Mouse (Mus musculus) heart, postnatal 25 days (tissue): ENCODE data around the gene Dnm1. TPM values are rescaled to one million over a fixed set of nuclear protein-coding genes. Genes with fewer than 3 reads are reported as not detected.

Experiments
- DNase-seq: peaks from one replicate; pipeline ENCODE4 v3.0.0; 2022; ENCODE audit warnings: low spot score
- intact Hi-C: fragments of 180-260 bp; cut with DNase I; formaldehyde crosslinking; loops from one replicate; pipeline ENCODE4 v1.15.1; 2025
- microRNA-seq: library from miRNA; unstranded; fragments of <30 nt; microRNA quantifications from one replicate; pipeline ENCODE4 v1.2.0, GENCODE M21; 2022
- total RNA-seq, 2 experiments: library from RNA; stranded (reverse); gene quantifications; 2 replicates each; pipeline ENCODE4 v1.2.3; 2021

Gene Dnm1
- total RNA-seq, 2 experiments from 2014 or later: 5.0 to 5.2 TPM

GRCm38 (mm10) chr2:32294348-32294747, 58.8 kb downstream of the Dnm1 start:
- DNase-seq: peak; percentile 37
- intact Hi-C loops: no loop called here

GRCm38 (mm10) chr2:32289578-32289977, 63.6 kb downstream of the Dnm1 start:
- intact Hi-C loops: no loop called here
- DNase-seq: no peak

- intact Hi-C loops: no loop called here
- no peak for DNase-seq
Observed at GRCm38 (mm10) chr2:32288371-32288931, 64.7 kb downstream of the Dnm1 start.

- peak; percentile 94 for DNase-seq
- intact Hi-C loops: no loop called here
Observed at GRCm38 (mm10) chr2:32287923-32288367, 65.2 kb downstream of the Dnm1 start, which contains the start of gene Swi5. TSS of gene Swi5 (minus strand) at chr2:32288075.

GRCm38 (mm10) chr2:32287334-32287840, 65.8 kb downstream of the Dnm1 start, which contains the start of gene Golga2:
TSS of gene Golga2 (plus strand) at chr2:32287384.
- intact Hi-C loops: no loop called here
- no peak for DNase-seq

- no peak for DNase-seq
- intact Hi-C loops: no loop called here
Observed at GRCm38 (mm10) chr2:32283986-32284385, 69.2 kb downstream of the Dnm1 start.

- intact Hi-C loops: no loop called here
Observed at GRCm38 (mm10) chr2:32282727-32283126, 70.4 kb downstream of the Dnm1 start.

GRCm38 (mm10) chr2:32282289-32282688, 70.8 kb downstream of the Dnm1 start:
- intact Hi-C loops: no loop called here
- no peak for DNase-seq

More at GRCm38 (mm10) chr2:32282727-32283126, 70.4 kb downstream of the Dnm1 start:
- no peak for DNase-seq

GRCm38 (mm10) chr2:32275823-32276222, 77.3 kb downstream of the Dnm1 start:
- intact Hi-C loops: no loop called here
- no peak for DNase-seq

- intact Hi-C loops: no loop called here
- no peak for DNase-seq
Observed at GRCm38 (mm10) chr2:32260635-32261034, 92.5 kb downstream of the Dnm1 start.

- peak; percentile 81 for DNase-seq
- intact Hi-C loops: no loop called here
Observed at GRCm38 (mm10) chr2:32259657-32260417, 93.3 kb downstream of the Dnm1 start, which contains the start of gene Uck1. TSS of gene Uck1 (minus strand) at chr2:32260159.

GRCm38 (mm10) chr2:32258887-32259533, 94.1 kb downstream of the Dnm1 start:
- DNase-seq: no peak
- intact Hi-C loops: no loop called here

Small RNA genes lying within 50 kb of the gene (microRNA-seq; reads per million reads assigned to microRNA genes)
- gene Gm23363: not detected
- gene Mir199b: 13.6 reads per million, percentile 29 among the genes with 10 or more reads in this experiment

Other genes with a start within 250 kb of the Dnm1 start
- 10 to 100 TPM; 79.0 to 89.8 TPM for gene Prrc2b, start 202.3 kb downstream of the Dnm1 start, total RNA-seq
- 10 to 100 TPM; 13.5 to 14.9 TPM for gene Pomt1, start 116.7 kb downstream of the Dnm1 start, total RNA-seq
- gene Uck1, start 93.2 kb downstream of the Dnm1 start, total RNA-seq: 10 to 100 TPM; 19.6 to 21.7 TPM
- 10 to 100 TPM; 70.6 to 71.2 TPM for gene Golga2, start 66.0 kb downstream of the Dnm1 start, total RNA-seq
- gene Swi5, start 65.3 kb downstream of the Dnm1 start, total RNA-seq: 100 to 1,000 TPM; 177 to 188 TPM
- gene Ciz1, start 1.0 kb downstream of the Dnm1 start, total RNA-seq: 10 to 100 TPM; 25.6 to 32.2 TPM
- 10 to 100 TPM; 47.7 to 49.6 TPM for gene 1110008P14Rik, start 28.6 kb upstream of the Dnm1 start, total RNA-seq
- gene Lcn2, start 34.9 kb upstream of the Dnm1 start, total RNA-seq: 1 to 10 TPM; 3.1 to 3.6 TPM
- 10 to 100 TPM; 78.1 to 81.2 TPM for gene Ptges2, start 42.6 kb upstream of the Dnm1 start, total RNA-seq
- 1 to 10 TPM; 3.4 to 4.2 TPM for gene Naif1, start 97.1 kb upstream of the Dnm1 start, total RNA-seq
- gene Slc25a25, start 98.1 kb upstream of the Dnm1 start, total RNA-seq: 1 to 10 TPM; 5.6 to 7.5 TPM
- 1 to 10 TPM; 7.8 to 9.2 TPM for gene Fam102a, start 182.0 kb upstream of the Dnm1 start, total RNA-seq
- gene Dpm2, start 217.5 kb upstream of the Dnm1 start, total RNA-seq: 10 to 100 TPM; 18.6 to 23.3 TPM
- gene Pip5kl1, start 221.5 kb upstream of the Dnm1 start, total RNA-seq: not detected
- not detected for gene 9430097D07Rik, start 222.3 kb upstream of the Dnm1 start, total RNA-seq
- 10 to 100 TPM; 17.7 to 21.4 TPM for gene St6galnac4, start 233.8 kb upstream of the Dnm1 start, total RNA-seq
- 100 to 1,000 TPM; 104 to 110 TPM for gene St6galnac6, start 246.4 kb upstream of the Dnm1 start, total RNA-seq